ENCODE assay signal across 28 mouse cellular contexts in the genomic region with DNA sequence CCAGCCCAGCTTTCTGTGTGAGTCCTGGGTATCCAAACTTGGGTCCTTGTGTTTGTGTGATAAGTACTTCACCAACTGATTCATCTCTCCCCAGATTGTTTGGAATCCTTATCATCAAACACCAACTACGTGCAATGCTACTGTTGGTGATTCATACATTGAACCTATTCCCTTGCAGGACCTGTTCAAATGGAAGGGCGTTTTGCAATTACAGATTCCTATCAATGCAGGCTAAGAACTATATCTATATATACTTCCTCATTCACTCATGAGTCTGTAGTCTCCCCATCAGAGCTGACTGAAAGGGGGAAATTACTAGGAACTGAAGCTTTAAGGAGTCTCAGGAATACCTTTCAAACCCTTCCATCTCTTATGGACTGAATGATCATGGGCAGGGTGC. TPM values are rescaled to one million over a fixed set of nuclear protein-coding genes. Genes with fewer than 3 reads are reported as not detected.
DNase-seq lines count a peak whose midpoint lies in the region; ATAC-seq and TF ChIP-seq lines count a peak whose summit lies in the region.
"Had no signal": no experiment of that assay in that cellular context is flagged by ENCODE, and none has a peak within 500 bp of the region (broad histone marks: within the 10 kb centered on the region; RNA-seq: fewer than 3 reads in every experiment).

No protein-coding gene starts in this region.

- no peak overlapping the region for H3K4me3 ChIP-seq in intestine, embryonic 15.5 days (replicated peaks)
- H3K4me3 ChIP-seq in intestine, postnatal 0 days (ENCODE audit: low read depth, low read length) = no peak overlapping the region
- H3K4me3 ChIP-seq in midbrain, embryonic 15.5 days = no peak overlapping the region
- no peak overlapping the region for H3K4me3 ChIP-seq in hindbrain, embryonic 16.5 days (ENCODE audit: low read length)
- H3K4me3 ChIP-seq: forebrain, embryonic 10.5 days; forebrain, embryonic 13.5 days; gastrocnemius, adult 2 months; heart, embryonic 12.5 days; heart, embryonic 15.5 days; hindbrain, embryonic 10.5 days; hindbrain, embryonic 13.5 days had no signal

- H3K36me3 ChIP-seq in intestine, embryonic 15.5 days = no peaks in the 10 kb centered on the region
- no peaks in the 10 kb centered on the region for H3K36me3 ChIP-seq in intestine, postnatal 0 days (ENCODE audit: control insufficient read depth, insufficient read depth)
- H3K36me3 ChIP-seq in midbrain, embryonic 15.5 days (replicated peaks) = no peaks in the 10 kb centered on the region
- no peaks in the 10 kb centered on the region for H3K36me3 ChIP-seq in hindbrain, embryonic 16.5 days (ENCODE audit: control insufficient read depth, insufficient read depth, low read length)
- H3K36me3 ChIP-seq: forebrain, embryonic 10.5 days; heart, embryonic 12.5 days; heart, embryonic 15.5 days; hindbrain, embryonic 10.5 days; hindbrain, embryonic 13.5 days had no signal

- no peak overlapping the region for H3K4me2 ChIP-seq in intestine, embryonic 15.5 days (replicated peaks)
- no peak overlapping the region for H3K4me2 ChIP-seq in intestine, postnatal 0 days (replicated peaks; ENCODE audit: low read depth)
- no peak overlapping the region for H3K4me2 ChIP-seq in midbrain, embryonic 15.5 days
- H3K4me2 ChIP-seq in hindbrain, embryonic 16.5 days (ENCODE audit: low read length) = no peak overlapping the region
- H3K4me2 ChIP-seq: forebrain, embryonic 13.5 days; heart, embryonic 12.5 days; heart, embryonic 15.5 days; hindbrain, embryonic 13.5 days had no signal

- H3K27ac ChIP-seq in intestine, embryonic 15.5 days = no peak overlapping the region
- H3K27ac ChIP-seq in intestine, postnatal 0 days (ENCODE audit: low read depth, low read length) = no peak overlapping the region
- no peak overlapping the region for H3K27ac ChIP-seq in midbrain, embryonic 15.5 days
- no peak overlapping the region for H3K27ac ChIP-seq in hindbrain, embryonic 16.5 days (ENCODE audit: low read depth, low read length)
- H3K27ac ChIP-seq: forebrain, embryonic 10.5 days; forebrain, embryonic 13.5 days; gastrocnemius, adult 2 months; heart, embryonic 15.5 days; hindbrain, embryonic 10.5 days; hindbrain, embryonic 13.5 days; hindbrain, postnatal 0 days had no signal

- ATAC-seq in intestine, embryonic 15.5 days = peak; percentile 43; the same call in 1 of the 2 replicates
- ATAC-seq in intestine, postnatal 0 days = no peak
- ATAC-seq in granulocyte monocyte progenitor cell, adult 5-6 weeks (replicated peaks; ENCODE audit: poor library complexity, severe bottlenecking) = peak; percentile 85
- ATAC-seq in megakaryocyte progenitor cell, adult 5-6 weeks (replicated peaks; ENCODE audit: poor library complexity) = peak; percentile 42
- ATAC-seq in midbrain, embryonic 15.5 days (replicated peaks) = no peak
- no peak for ATAC-seq in hindbrain, embryonic 16.5 days
- ATAC-seq: activated CD4-positive, CD25-positive, alpha-beta regulatory T cell, adult 4 months; forebrain, embryonic 13.5 days; forebrain, embryonic 16.5 days; hindbrain, postnatal 0 days had no signal

- DNase-seq in thymus, adult 18-20 months = no peak
- DNase-seq: adrenal gland, adult 8-10 months; adrenal gland, postnatal 25 days; B cell, adult 2 months; cerebellum, adult 11-12 months; cerebellum, adult 8-10 months; cerebellum, postnatal 10 days; cerebellum, postnatal 36 days; gastrocnemius, adult 2 months; gastrocnemius, postnatal 14 days; heart, adult 18-20 months; heart, postnatal 10 days; heart, postnatal 36 days had no signal

- no peaks in the 10 kb centered on the region for H3K27me3 ChIP-seq in intestine, embryonic 15.5 days (replicated peaks)
- H3K27me3 ChIP-seq in intestine, postnatal 0 days (replicated peaks; ENCODE audit: control insufficient read depth, insufficient read depth, low read length) = no peaks in the 10 kb centered on the region
- no peaks in the 10 kb centered on the region for H3K27me3 ChIP-seq in midbrain, embryonic 15.5 days (replicated peaks)
- no peaks in the 10 kb centered on the region for H3K27me3 ChIP-seq in hindbrain, embryonic 16.5 days (replicated peaks; ENCODE audit: control insufficient read depth, insufficient read depth, low read length)
- H3K27me3 ChIP-seq: forebrain, embryonic 13.5 days; heart, embryonic 12.5 days; heart, embryonic 15.5 days; hindbrain, embryonic 13.5 days had no signal

- H3K9ac ChIP-seq in intestine, embryonic 15.5 days = no peak overlapping the region
- no peak overlapping the region for H3K9ac ChIP-seq in intestine, postnatal 0 days (ENCODE audit: low read depth, low read length)
- no peak overlapping the region for H3K9ac ChIP-seq in midbrain, embryonic 15.5 days
- H3K9ac ChIP-seq in hindbrain, embryonic 16.5 days (ENCODE audit: low read depth, low read length) = no peak overlapping the region
- H3K9ac ChIP-seq: forebrain, embryonic 13.5 days; heart, embryonic 12.5 days; heart, embryonic 15.5 days; hindbrain, embryonic 13.5 days had no signal

- 74% methylated on average over 2 of the region's 2 CpGs for WGBS in intestine, embryonic 15.5 days
- 53% methylated on average over 2 of the region's 2 CpGs for WGBS in intestine, postnatal 0 days
- WGBS in midbrain, embryonic 15.5 days = 91% methylated on average over 2 of the region's 2 CpGs
- 93% methylated on average over 2 of the region's 2 CpGs for WGBS in hindbrain, embryonic 16.5 days

- no peaks in the 10 kb centered on the region for H3K4me1 ChIP-seq in intestine, embryonic 15.5 days (replicated peaks)
- H3K4me1 ChIP-seq in intestine, postnatal 0 days (replicated peaks; ENCODE audit: control insufficient read depth, insufficient read depth, low read length) = no peaks in the 10 kb centered on the region
- H3K4me1 ChIP-seq in midbrain, embryonic 15.5 days = no peaks in the 10 kb centered on the region
- no peaks in the 10 kb centered on the region for H3K4me1 ChIP-seq in hindbrain, embryonic 16.5 days (ENCODE audit: control insufficient read depth, insufficient read depth, low read depth, low read length)
- H3K4me1 ChIP-seq: forebrain, embryonic 13.5 days; heart, embryonic 12.5 days; heart, embryonic 15.5 days; hindbrain, embryonic 10.5 days; hindbrain, embryonic 13.5 days had no signal

- H3K9me3 ChIP-seq in intestine, embryonic 15.5 days = no peaks in the 10 kb centered on the region
- H3K9me3 ChIP-seq in intestine, postnatal 0 days (ENCODE audit: control insufficient read depth) = no peaks in the 10 kb centered on the region
- H3K9me3 ChIP-seq in midbrain, embryonic 15.5 days = no peaks in the 10 kb centered on the region
- no peaks in the 10 kb centered on the region for H3K9me3 ChIP-seq in hindbrain, embryonic 16.5 days (ENCODE audit: control insufficient read depth, low read length)
- H3K9me3 ChIP-seq: forebrain, embryonic 10.5 days; forebrain, embryonic 13.5 days; heart, embryonic 12.5 days; heart, embryonic 15.5 days; hindbrain, embryonic 10.5 days; hindbrain, embryonic 13.5 days had no signal

- no peak for TF ChIP-seq CTCF in intestine, postnatal 0 days (IDR thresholded peaks at IDR 0.05; ENCODE audit: low read depth)

RNA-seq across cellular contexts. Expression of gene Hivep2, which starts 24.5 kb away (rescaled TPM):
- polyA plus RNA-seq in intestine, embryonic 15.5 days (2015; fragmentation: Nextera tagmentation; extraction: Ambion mirVana) = 3.6 and 5.2 TPM in 2 replicates
- polyA plus RNA-seq in intestine, postnatal 0 days (2015; fragmentation: Nextera tagmentation; extraction: Ambion mirVana) = 3.5 and 3.8 TPM in 2 replicates
- 1.4 and 5.4 TPM in 2 replicates for total RNA-seq in granulocyte monocyte progenitor cell, adult 5-6 weeks (2014; fragmentation: Nextera tagmentation)
- total RNA-seq in granulocyte monocyte progenitor cell, adult 5-6 weeks (2017) = 0.62 and 0.69 TPM in 2 replicates
- 1.2 and 2.0 TPM in 2 replicates for total RNA-seq in megakaryocyte progenitor cell, adult 5-6 weeks (2015)
- 0.57 and 1.6 TPM in 2 replicates for total RNA-seq in megakaryocyte progenitor cell, adult 5-6 weeks (2017)
- 10.6 and 12.0 TPM in 2 replicates for polyA plus RNA-seq in midbrain, embryonic 15.5 days (2015; fragmentation: Nextera tagmentation; extraction: Ambion mirVana)
- polyA plus RNA-seq in hindbrain, embryonic 16.5 days (2015; fragmentation: Nextera tagmentation; extraction: Ambion mirVana) = 10.6 and 12.5 TPM in 2 replicates

Comparison
In these comparisons a context has a peak if more than half of its experiments do, and no peak if none do; other contexts are left out.
1. ATAC-seq: peak in intestine, embryonic 15.5 days (single experiment), granulocyte monocyte progenitor cell, adult 5-6 weeks (single experiment) and megakaryocyte progenitor cell, adult 5-6 weeks (single experiment); none in intestine, postnatal 0 days (single experiment), midbrain, embryonic 15.5 days (single experiment) and hindbrain, embryonic 16.5 days (single experiment).